Mouse (Mus musculus) embryonic fibroblast, embryonic 13.5 days (primary cell): Measurements from ENCODE around the gene Uqcc1.

Experiments used
- CTCF ChIP-seq: IDR thresholded peaks from 2 replicates; pipeline ENCODE4 v1.5.1; 2011; ENCODE audit warnings: mild to moderate bottlenecking, control low read depth, low read length, moderate library complexity, borderline replicate concordance; ENCODE audit not compliant: insufficient read depth
- POLR2A ChIP-seq: IDR thresholded peaks from 2 replicates; pipeline ENCODE4 v1.6.1; 2011; ENCODE audit warnings: low read depth, mild to moderate bottlenecking, control low read depth, low read length, moderate library complexity

DNA sequence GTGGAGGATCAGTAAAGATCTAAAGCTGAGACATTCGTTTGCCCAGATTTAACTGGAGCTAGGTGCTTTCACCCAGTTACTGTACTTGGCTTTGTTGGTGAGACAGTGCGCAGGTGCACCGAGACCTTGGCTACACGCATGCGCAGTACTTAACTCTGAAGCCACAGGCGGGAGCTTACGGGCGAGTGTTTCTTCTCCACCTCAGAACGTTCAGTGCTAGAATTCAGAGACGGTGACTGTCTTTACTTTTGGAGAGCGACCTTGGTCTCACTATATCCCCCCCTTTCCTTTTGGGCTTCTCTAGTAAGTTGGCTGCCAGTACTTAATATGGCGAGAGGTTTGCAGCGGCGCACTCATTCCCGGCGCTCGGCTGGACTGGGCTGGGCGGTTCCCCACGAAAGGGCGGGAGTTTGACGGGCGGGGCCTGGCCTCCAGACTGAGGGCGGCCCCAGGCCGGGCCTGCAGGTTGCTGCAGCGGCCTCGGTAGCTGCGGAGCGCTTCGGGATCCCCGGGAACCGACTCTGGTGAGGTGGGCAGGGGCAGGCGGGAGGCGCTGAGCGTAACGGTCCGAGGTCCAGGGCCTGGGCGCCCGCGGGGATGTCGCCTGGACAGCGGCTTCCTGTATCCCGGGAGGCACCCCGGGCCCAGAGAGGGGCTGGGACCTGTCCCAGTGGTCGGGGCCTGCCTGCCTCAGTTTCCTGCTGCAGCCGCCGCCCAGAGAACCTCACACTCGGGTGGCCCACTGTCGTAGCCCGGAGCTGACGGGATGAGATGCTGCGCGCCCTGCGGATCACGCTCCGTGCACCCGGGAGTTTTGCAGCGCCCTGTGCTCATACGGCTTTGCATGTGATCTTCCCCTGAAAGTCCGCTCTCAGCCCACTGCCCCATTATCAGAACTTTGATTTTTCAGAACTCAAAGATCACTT lies 26.3 kb upstream of the Uqcc1 start, which contains the start of gene Cep250:
- TF ChIP-seq CTCF (no peak), POLR2A (peak; percentile 86)
